Mouse (Mus musculus) right cerebral cortex, postnatal 14 days (tissue): Measurements from ENCODE around the gene Gemin8.
A peak's percentile ranks its signal among the peaks of the same experiment; 100 is the strongest.

Experiments used
- DNase-seq: peaks from one replicate; pipeline ENCODE4 v3.0.0; 2022

Gene Gemin8

GRCm38 (mm10) chrX:166169892-166170799 lies at the start of gene Gemin8:
Gene Gemin8, plus strand, starts transcription at chrX:166170454.
- DNase-seq, result peak; percentile 90

DNA sequence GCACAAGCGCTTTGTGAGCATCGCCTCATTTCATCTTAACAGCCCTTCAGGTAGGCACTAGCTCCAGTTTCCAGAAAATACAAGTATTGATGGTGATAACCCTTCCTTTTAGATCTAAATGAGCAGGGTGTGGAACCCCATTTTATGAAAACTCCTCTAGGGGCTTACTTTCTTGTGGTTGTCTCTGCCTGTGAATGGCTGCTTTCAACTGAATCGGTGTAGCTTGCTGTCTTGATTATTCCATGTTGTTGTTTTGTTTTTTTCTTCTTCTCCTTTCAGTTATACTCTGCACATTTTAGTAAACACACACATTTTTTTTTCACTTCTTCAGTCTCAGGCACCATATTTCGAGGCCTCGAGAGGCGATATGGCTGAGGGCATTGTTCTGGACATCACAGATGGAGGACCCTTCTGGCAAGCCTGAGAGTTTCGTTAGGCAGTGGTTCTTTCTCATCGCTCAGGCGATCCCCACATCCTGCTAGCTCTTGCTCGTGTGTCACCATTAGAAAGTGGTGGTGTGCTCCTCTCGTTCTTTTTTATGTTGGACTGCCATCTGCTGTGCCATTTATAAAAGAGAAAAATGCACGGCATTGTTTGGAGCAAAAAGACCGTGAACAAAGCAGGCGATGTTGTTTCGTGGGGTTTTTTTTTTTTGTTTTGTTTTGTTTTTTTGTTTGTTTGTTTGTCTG lies 23.0 kb upstream of the Gemin8 start:
- no peak for DNase-seq

- DNase-seq, result no peak
Observed at GRCm38 (mm10) chrX:166162773-166163172, 7.5 kb upstream of the Gemin8 start.

GRCm38 (mm10) chrX:166167307-166167706 lies 2.9 kb upstream of the Gemin8 start:
- peak; percentile 13 for DNase-seq

DNA sequence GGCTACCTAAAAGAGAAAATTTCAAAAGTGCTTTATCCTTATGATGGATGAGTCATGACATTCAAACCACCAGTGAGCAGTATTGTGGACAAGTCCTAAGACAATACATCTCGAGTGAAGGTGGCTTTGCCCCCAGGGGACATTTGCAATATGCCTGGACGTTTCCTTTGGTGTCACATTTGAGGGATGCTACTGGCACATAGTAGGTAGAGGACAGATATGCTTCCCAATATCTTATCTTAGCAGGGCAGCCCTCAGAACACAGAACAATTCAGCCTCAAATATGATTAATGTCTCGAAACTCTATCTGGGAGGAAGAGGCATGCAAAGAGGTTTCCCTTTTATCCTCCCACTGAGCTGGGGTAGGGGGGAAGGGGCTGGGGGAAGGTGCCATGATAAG lies 2.3 kb upstream of the Gemin8 start:
- no peak for DNase-seq

- no peak for DNase-seq
Observed at GRCm38 (mm10) chrX:166170800-166171738, 815 bp downstream of the Gemin8 start.

DNA sequence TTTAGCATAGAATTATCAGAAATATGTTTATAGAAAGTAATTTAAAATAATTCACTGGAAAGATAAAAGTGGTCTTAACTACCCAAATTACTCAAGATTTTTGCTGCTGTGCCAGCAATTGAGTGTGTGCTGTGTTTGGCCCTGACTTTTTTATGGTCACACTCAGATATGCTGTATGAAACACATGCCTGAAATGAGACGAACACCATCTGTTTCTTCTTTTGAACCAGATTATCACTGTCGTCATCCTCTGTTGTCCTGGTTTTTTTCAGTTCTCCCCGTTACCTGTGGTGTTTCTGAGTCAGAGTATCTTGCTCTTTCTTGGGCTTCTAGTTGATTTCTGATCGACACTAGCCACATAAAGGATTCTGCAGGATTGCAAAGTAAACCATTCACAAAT lies 1.8 kb downstream of the Gemin8 start:
- no peak for DNase-seq

DNA sequence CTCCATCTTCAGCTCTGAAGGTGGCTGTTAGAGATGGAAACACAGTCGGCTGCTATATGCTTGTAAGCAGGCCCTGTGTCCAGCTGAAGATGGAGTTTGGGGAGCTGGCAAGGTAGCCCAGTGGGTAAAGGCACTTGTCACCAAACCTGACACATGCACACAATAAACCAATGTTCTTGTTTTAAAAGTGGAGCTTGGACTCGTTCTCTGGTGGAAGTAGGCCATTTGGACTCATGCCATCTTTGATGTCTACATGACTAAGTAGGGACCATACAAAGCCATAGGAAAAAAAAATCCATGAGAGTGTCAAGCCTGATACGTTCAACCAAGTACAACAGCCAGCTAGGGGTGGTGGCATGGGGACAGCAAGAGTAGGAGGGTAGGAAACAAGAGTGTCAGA lies 2.4 kb downstream of the Gemin8 start:
- DNase-seq, result no peak

- DNase-seq, result peak; percentile 37
Observed at GRCm38 (mm10) chrX:166173796-166174195, 3.5 kb downstream of the Gemin8 start.

DNA sequence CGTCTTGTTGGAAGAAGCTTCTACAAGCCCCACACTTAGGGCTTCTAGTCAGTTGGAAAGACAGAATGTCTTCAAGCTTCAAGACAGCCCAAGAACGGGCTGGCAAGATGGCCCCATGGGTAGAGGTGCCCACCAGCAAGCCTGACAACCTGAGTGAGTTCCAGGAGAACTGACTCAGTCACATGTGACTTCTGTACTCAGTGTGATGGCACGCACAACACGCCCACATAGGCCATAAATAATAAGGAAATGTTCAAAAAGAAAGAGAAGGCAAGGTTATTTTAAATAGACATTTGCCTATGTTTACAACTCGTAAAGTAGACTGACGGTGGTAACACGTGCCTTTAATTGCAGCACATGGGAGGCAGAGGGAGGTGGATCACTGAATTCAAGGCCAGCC lies 7.7 kb downstream of the Gemin8 start:
- no peak for DNase-seq

DNA sequence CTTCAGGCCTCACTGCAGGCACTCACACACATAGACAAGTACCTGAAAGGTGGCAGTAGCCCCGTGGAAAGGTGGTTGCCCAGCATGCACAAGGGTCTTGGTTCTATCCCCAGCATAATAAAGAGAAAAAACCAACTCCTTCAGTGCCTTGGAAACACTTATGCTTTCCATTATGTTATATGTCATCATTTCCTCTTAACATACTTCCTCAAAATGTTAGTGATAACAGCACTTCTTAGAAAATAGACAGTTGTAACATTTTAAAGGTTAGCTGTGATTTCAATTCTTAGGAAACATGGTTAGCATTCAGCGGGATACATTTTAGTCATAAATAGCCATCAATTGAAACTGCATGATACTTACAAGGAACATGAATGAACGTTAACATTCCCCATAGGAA lies 12.8 kb downstream of the Gemin8 start:
- DNase-seq, result no peak

GRCm38 (mm10) chrX:166185327-166185913 lies 15.2 kb downstream of the Gemin8 start:
- no peak for DNase-seq

DNA sequence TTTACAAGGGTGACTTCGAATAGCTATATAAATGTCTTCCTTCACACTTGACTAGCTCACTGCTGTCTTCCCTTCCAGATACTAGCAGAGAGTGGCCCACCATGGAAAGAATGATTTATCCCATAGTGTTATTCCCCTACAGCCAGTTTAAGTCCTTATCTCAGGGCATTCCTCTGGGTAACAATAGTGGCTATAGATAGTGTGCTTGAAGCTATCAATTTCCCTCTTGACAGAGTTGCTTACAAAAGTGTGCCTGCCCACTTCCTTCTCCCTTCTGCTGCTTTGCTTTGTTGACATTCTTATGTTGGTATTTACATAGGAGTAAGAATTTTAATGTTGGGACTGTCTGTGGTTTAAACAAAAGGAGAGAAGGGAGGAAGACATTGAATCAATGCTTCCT lies 17.5 kb downstream of the Gemin8 start:
- DNase-seq, result no peak

DNA sequence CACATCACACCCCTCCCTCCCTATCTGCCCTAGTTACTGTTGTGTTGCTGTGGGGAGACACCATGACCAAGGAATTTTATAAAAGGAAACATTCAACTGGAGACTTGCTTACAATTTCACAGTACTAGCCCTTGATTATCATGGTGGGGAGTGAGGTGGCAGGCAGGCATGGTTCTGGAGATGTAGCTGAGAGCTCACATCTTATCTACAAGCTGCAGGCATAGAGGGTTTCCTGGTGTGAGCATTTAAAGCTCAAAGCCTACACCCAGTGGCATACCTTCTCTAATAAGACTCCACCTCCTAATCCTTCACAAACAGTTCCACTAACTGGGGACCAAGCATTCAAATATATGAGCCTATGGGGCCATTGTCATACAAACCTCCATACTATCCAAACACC lies 26.1 kb downstream of the Gemin8 start:
- DNase-seq, result no peak

- no peak for DNase-seq
Observed at GRCm38 (mm10) chrX:166198266-166198665, 28.0 kb downstream of the Gemin8 start.

DNA sequence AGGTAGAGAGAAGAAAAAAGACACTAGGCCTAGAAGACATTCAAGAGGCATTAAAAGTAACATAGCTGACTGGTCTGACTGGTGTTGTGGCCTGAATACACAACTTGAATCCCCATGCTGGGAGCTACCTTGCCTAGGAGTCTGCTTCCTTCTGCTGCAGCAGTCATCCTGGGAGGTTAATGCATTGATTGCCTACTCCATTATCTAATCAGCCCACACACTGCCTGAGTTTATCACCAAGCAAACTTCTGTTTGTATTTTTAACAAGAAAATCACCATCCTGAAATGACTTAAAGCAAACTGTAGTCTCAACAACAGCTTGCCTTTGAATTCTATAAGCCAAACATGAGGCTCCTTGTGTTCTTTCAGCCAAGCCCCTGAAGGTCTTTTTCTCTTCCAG lies 29.6 kb downstream of the Gemin8 start:
- no peak for DNase-seq

GRCm38 (mm10) chrX:166214576-166214975 lies 44.3 kb downstream of the Gemin8 start:
- no peak for DNase-seq

- no peak for DNase-seq
Observed at GRCm38 (mm10) chrX:166216248-166216647, 46.0 kb downstream of the Gemin8 start.

DNA sequence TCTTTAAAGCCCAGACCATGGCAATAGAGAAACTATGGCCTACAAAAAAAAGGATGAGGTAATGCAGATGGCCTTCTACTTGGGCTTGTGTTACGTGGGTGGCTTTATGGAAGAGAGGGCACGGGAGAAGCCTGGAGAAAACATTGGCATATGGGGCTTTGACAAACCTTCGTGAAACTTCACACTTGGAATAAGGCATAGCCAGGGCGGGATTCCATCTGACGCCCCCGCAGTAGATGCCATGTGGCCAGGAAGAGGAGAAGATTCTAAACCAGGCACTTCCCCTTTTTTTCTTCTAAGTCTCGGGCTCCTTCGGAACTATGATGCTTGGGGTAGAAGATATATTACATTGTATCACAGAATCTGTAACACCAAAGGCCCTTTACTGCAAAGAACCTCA lies 46.5 kb downstream of the Gemin8 start:
- peak; percentile 43 for DNase-seq

DNA sequence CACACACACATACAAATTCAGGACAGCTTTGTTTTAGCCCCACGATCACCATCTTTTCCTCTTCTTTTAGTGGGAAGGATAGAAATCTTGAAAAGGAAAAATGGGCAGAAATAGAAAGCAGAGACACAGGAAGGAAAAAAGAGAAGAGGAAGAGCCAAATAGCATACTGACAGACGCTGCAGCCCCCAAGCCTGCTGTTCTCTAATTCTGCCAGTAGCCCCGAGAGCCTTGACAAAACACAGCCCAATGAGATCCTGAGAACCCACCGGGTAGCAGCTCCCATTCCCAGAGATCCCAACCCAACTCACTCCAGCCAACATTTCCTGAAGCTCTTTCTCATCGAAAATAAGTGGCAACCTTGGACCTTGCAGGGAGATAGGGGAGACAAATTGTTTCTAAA lies 49.1 kb downstream of the Gemin8 start:
- DNase-seq, result no peak

DNA sequence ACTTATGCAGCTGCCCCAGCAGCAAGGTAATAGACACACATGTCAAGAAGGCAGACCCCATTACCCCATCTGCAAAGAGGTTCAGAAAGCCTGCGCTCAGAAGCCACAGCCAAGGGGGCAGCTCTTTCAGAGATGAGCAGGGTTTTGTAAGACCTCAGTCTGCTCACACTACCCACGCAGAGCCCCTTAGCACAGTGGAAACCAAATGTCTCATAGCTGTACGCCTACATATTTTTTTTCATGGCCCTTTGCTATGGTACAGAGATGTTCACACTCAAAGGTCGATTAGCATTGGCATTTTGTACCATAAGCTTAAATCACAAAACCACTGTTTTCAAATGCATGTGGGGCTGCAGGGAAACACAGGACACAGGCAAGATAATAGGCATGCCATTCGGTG lies 56.6 kb downstream of the Gemin8 start:
- no peak for DNase-seq

DNA sequence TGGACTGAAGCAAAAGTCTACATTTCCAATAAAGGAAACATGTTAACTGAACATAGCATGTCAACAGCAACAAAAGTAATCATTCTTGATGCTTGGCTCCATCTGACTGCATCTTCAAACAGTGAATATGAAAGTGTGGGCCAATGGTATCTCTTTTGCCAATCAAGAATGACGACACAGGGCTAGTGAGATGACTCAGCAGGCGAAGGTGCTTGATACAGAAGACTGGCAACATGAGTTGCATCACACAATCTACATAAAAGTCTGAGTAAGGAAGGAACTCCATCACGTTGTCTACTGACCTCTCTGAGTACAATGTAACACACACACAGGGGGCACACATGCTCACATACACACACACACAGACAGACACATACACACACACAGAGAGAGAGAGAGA lies 59.5 kb downstream of the Gemin8 start:
- DNase-seq, result no peak
